Mouse (Mus musculus) heart, postnatal 0 days (tissue): ENCODE measurements around the gene Gm43552. TPM values are rescaled to one million over a fixed set of nuclear protein-coding genes. Genes with fewer than 3 reads are reported as not detected.

ENCODE experiments used
- ATAC-seq: fragments of 200-750 bp; cut with Nextera tagmentation; 2 replicates; pipeline ENCODE4 v1.8.0; 2017; ENCODE audit warnings: low read depth, moderate number of reproducible peaks, moderate library complexity; ENCODE audit not compliant: insufficient read depth
- DNase-seq: peaks from one replicate; pipeline ENCODE4 v3.0.0-alpha.2; 2016; ENCODE audit warnings: low spot score
- H3K27ac ChIP-seq: fragments of 300-500 bp; sonication (generic); 2 replicates; pipeline ENCODE4 v1.5.1; 2014; ENCODE audit warnings: low read depth, mild to moderate bottlenecking
- H3K27me3 ChIP-seq: fragments of 300-500 bp; sonication (generic); 2 replicates; pipeline ENCODE4 v1.6.1; 2014; ENCODE audit warnings: low read length, mixed read lengths; ENCODE audit not compliant: control insufficient read depth, insufficient read depth
- H3K36me3 ChIP-seq: fragments of 300-500 bp; sonication (generic); replicated peaks from 2 replicates; pipeline ENCODE4 v1.6.1; 2014; ENCODE audit warnings: low read length, mixed read lengths; ENCODE audit not compliant: control insufficient read depth, insufficient read depth
- H3K4me1 ChIP-seq: fragments of 300-500 bp; sonication (generic); 2 replicates; pipeline ENCODE4 v1.6.1; 2014; ENCODE audit warnings: antibody characterized with exemption; ENCODE audit not compliant: control insufficient read depth, insufficient read depth
- H3K4me2 ChIP-seq: fragments of 300-500 bp; sonication (generic); 2 replicates; pipeline ENCODE4 v1.6.1; 2014; ENCODE audit warnings: low read depth, mild to moderate bottlenecking, low read length, moderate library complexity
- H3K4me3 ChIP-seq: fragments of 300-500 bp; sonication (generic); 2 replicates; pipeline ENCODE4 v1.5.1; 2014; ENCODE audit warnings: low read depth, low read length
- H3K9ac ChIP-seq: fragments of 300-500 bp; sonication (generic); replicated peaks from 2 replicates; pipeline ENCODE4 v1.6.1; 2014; ENCODE audit warnings: low read depth, low read length, mixed read lengths
- H3K9me3 ChIP-seq: fragments of 300-500 bp; sonication (generic); replicated peaks from 2 replicates; pipeline ENCODE4 v1.6.1; 2016; ENCODE audit warnings: low read length; ENCODE audit not compliant: control insufficient read depth
- CTCF ChIP-seq: IDR thresholded peaks from 2 replicates; pipeline ENCODE4 v1.5.1; 2016; ENCODE audit warnings: antibody characterized with exemption, control low read depth, low read depth
- EP300 ChIP-seq: IDR thresholded peaks from 2 replicates; pipeline ENCODE4 v1.6.1; 2016; ENCODE audit warnings: antibody characterized with exemption, low read depth
- WGBS: fragments of 180-500 bp; shearing (Covaris S2); extraction: QIAGEN DNeasy Blood & Tissue Kit; methylation state at CpG from one replicate; pipeline ENCODE4 v1.1.7; 2014; 5-methylcytosine and 5-hydroxymethylcytosine counted together
- polyA plus RNA-seq: library from polyadenylated mRNA; unstranded; fragments of >200 nt; fragmentation: Nextera tagmentation; extraction: Ambion mirVana; gene quantifications from 2 replicates; pipeline ENCODE4 v1.2.1, GENCODE M21; 2015
- total RNA-seq: library from RNA; depleted of rRNA; stranded (reverse); fragments of >200 nt; gene quantifications from 2 replicates; pipeline ENCODE4 v1.2.3, GENCODE M21; 2014; ENCODE audit warnings: low replicate concordance

The Gm43552 gene
- total and polyA plus RNA-seq, 2 experiments from 2014 or later: not detected

DNA sequence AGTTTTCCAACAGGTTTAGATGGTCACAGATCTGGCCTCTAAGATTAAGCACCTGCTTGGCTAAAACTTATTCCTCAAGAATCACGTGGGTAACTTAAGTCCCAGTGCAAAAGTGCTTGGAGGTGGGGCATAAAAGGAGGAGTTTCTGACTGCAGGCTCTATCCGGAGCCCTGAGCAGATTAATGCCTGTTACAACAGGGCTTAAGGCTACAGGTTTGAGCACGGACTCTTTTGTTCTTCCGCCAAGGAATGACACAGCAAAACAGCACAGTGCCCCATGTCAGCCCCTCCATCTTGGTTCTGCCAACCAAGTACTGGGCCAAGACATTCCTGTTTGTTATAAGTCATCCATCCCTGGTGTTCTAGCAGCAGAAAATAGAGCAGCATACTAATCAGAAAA, 64.3 kb downstream of the Gm43552 start:
- H3K4me3 ChIP-seq: no peak overlapping the region
- no peaks in the 10 kb centered on the region; the same call in 1 of the 2 replicates for H3K4me1 ChIP-seq
- H3K4me2 ChIP-seq: no peak overlapping the region
- DNase-seq: no peak
- H3K27ac ChIP-seq: no peak overlapping the region
- TF ChIP-seq EP300 (no peak), CTCF (no peak)
- WGBS: 52% methylated on average over 4 of the region's 4 CpGs
- H3K9me3 ChIP-seq: no peaks in the 10 kb centered on the region
- peaks cover 27% of the 10 kb centered on the region for H3K36me3 ChIP-seq
- H3K27me3 ChIP-seq: no peaks in the 10 kb centered on the region
- no peak for ATAC-seq
- H3K9ac ChIP-seq: no peak overlapping the region

DNA sequence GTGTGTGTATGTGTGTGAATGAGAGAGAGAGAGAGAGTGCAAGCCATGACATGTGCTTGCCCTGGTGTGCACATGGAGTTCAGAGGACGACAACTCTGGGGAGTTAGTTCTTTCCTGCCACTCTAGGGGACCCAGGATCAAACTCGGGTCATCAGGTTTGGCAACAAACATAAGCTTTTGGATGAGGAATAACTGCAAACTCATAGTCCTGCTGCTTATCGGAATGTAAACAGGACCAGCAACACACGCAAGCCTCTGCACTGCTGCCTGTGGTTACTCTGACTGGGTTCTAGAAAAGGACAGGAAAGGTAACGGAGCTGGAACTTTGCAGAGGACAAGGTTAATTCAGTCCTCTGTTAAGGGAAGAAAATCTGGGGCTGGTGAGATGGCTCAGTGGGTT, 67.4 kb downstream of the Gm43552 start:
- Histone ChIP-seq H3K27ac (no peak overlapping the region), H3K36me3 (peaks cover 56% of the 10 kb centered on the region), H3K4me3 (no peak overlapping the region), H3K27me3 (no peaks in the 10 kb centered on the region), H3K9ac (no peak overlapping the region), H3K9me3 (no peaks in the 10 kb centered on the region), H3K4me1 (no peaks in the 10 kb centered on the region; the same call in 1 of the 2 replicates), H3K4me2 (no peak overlapping the region)
- no peak for DNase-seq
- 83% methylated on average over 5 of the region's 5 CpGs for WGBS
- no peak for ATAC-seq
- TF ChIP-seq CTCF (no peak), EP300 (no peak)

DNA sequence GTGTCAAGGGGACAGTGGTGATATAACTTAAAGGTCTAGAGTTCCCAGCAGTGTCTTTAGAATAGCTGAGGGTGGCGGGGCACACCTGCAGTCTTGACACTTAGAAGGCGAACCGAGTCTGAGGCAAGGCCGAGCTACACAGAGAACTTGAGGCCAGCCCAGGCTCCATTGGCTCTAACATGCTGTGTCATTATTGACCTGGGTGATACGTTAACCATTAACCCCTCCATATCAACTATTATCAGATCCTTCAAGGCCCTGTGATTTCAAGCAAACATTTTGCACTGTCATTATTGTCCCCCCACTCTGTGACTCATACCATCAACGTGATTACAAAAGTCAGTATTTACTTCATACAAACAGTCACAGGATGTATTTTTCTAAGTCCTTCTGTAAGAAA, 68.4 kb downstream of the Gm43552 start:
- TF ChIP-seq CTCF (no peak), EP300 (no peak)
- no peak overlapping the region for H3K4me3 ChIP-seq
- DNase-seq: no peak
- 84% methylated on average over 6 of the region's 6 CpGs for WGBS
- H3K27ac ChIP-seq: no peak overlapping the region
- no peak overlapping the region for H3K4me2 ChIP-seq
- no peak for ATAC-seq
- H3K4me1 ChIP-seq: no peaks in the 10 kb centered on the region
- no peak overlapping the region for H3K9ac ChIP-seq
- peaks cover 63% of the 10 kb centered on the region for H3K36me3 ChIP-seq
- no peaks in the 10 kb centered on the region for H3K9me3 ChIP-seq
- no peaks in the 10 kb centered on the region for H3K27me3 ChIP-seq

- Histone ChIP-seq H3K4me3 (no peak overlapping the region), H3K4me2 (no peak overlapping the region), H3K9ac (no peak overlapping the region), H3K27ac (no peak overlapping the region), H3K27me3 (no peaks in the 10 kb centered on the region), H3K36me3 (peaks cover 74% of the 10 kb centered on the region), H3K4me1 (no peaks in the 10 kb centered on the region), H3K9me3 (no peaks in the 10 kb centered on the region)
- WGBS: 92% methylated on average over 8 of the region's 8 CpGs
- ATAC-seq (no peak), DNase-seq (no peak)
- TF ChIP-seq CTCF (no peak), EP300 (no peak)
Observed at GRCm38 (mm10) chr5:65422803-65423202, 69.8 kb downstream of the Gm43552 start.

- 73% methylated on average over 6 of the region's 6 CpGs for WGBS
- Histone ChIP-seq H3K4me3 (no peak overlapping the region), H3K27ac (no peak overlapping the region), H3K4me1 (peaks cover 5% of the 10 kb centered on the region; the same call in 1 of the 2 replicates), H3K9me3 (no peaks in the 10 kb centered on the region), H3K9ac (no peak overlapping the region), H3K4me2 (no peak overlapping the region), H3K36me3 (peaks cover 68% of the 10 kb centered on the region), H3K27me3 (no peaks in the 10 kb centered on the region)
- DNase-seq (no peak), ATAC-seq (no peak)
- no peak for TF ChIP-seq CTCF
- no peak for TF ChIP-seq EP300
Observed at GRCm38 (mm10) chr5:65420822-65421221, 71.8 kb downstream of the Gm43552 start.

DNA sequence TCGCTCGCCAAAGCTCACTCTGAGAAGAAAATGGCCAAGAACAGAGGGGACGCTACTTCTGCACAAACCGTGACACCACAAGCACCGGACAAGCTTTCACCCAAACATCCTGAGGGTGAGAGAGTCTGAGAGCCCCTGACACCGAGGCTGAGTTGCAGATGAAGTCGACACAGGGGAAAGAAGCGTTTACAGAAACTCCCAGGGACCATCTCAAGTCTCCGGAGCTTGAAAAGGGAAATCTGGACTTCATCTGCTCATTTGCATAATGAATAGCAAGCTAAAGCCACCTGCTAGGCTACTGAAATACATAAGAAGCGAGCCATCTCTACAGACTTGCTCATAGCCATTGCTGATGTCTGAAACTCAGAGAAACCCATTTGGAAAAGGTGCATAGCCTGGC, 73.5 kb downstream of the Gm43552 start:
- Histone ChIP-seq H3K4me2 (no peak overlapping the region), H3K27me3 (no peaks in the 10 kb centered on the region), H3K9ac (no peak overlapping the region), H3K36me3 (peaks cover 64% of the 10 kb centered on the region), H3K9me3 (no peaks in the 10 kb centered on the region), H3K4me1 (peaks cover 10% of the 10 kb centered on the region), H3K27ac (no peak overlapping the region), H3K4me3 (no peak overlapping the region)
- 83% methylated on average over 10 of the region's 10 CpGs for WGBS
- DNase-seq (no peak), ATAC-seq (no peak)
- TF ChIP-seq EP300 (no peak), CTCF (no peak)
